Mouse (Mus musculus) testis, adult 2 months (tissue): ENCODE measurements around the gene Tceal3.
"Not testable (repeated sequence)": the region's sequence is repeated elsewhere in the genome, so short reads cannot be mapped to it uniquely, and the experiment has no call there.

Source experiments
- CTCF ChIP-seq: fragments of 200-500 bp; IDR thresholded peaks from 2 replicates; pipeline ENCODE4 v1.5.1; 2012; ENCODE audit warnings: low read depth, mild to moderate bottlenecking, inconsistent platforms, low read length, moderate library complexity; ENCODE audit not compliant: control insufficient read depth, insufficient read depth, insufficient replicate concordance
- POLR2A ChIP-seq: fragments of 200-500 bp; IDR thresholded peaks from 2 replicates; pipeline ENCODE4 v1.6.1; 2012; ENCODE audit warnings: low read depth, mild to moderate bottlenecking, inconsistent platforms, low read length, moderate library complexity; ENCODE audit not compliant: control insufficient read depth

- not testable (repeated sequence) for TF ChIP-seq POLR2A, CTCF
Observed at GRCm38 (mm10) chrX:136666762-136667464, 76.3 kb downstream of the Tceal3 start.
